Mouse (Mus musculus) liver, postnatal 0 days (tissue): ENCODE measurements around the gene Hoxa7.

Experiments
- CTCF ChIP-seq: sonication (generic); IDR thresholded peaks from 2 replicates; pipeline ENCODE4 v1.5.1; 2016; ENCODE audit warnings: antibody characterized with exemption, low read depth
- EP300 ChIP-seq: IDR thresholded peaks from 2 replicates; pipeline ENCODE4 v1.6.1; 2016; ENCODE audit warnings: antibody characterized with exemption, low read depth, mild to moderate bottlenecking

GRCm38 (mm10) chr6:52182793-52183192 lies 38.9 kb downstream of the Hoxa7 start:
- TF ChIP-seq EP300 (no peak), CTCF (no peak)
